Mouse (Mus musculus) stomach, embryonic 15.5 days (tissue): ENCODE results near the gene Inpp4b. TPM values are rescaled to one million over a fixed set of nuclear protein-coding genes. Genes with fewer than 3 reads are reported as not detected.
"Not testable (repeated sequence)": the region's sequence is repeated elsewhere in the genome, so short reads cannot be mapped to it uniquely, and the experiment has no call there.

ENCODE experiments used
- ATAC-seq: fragments of 200-750 bp; cut with Nextera tagmentation; 2 replicates; pipeline ENCODE4 v1.8.0; 2017; ENCODE audit warnings: low read depth, moderate number of reproducible peaks, moderate TSS enrichment; ENCODE audit not compliant: insufficient read depth, low FRiP score
- H3K27ac ChIP-seq: fragments of 300-500 bp; sonication (generic); 2 replicates; pipeline ENCODE4 v1.5.1; 2015; ENCODE audit warnings: mild to moderate bottlenecking, inconsistent platforms
- H3K27me3 ChIP-seq: fragments of 300-500 bp; sonication (generic); replicated peaks from 2 replicates; pipeline ENCODE4 v1.6.1; 2015; ENCODE audit warnings: inconsistent platforms
- H3K36me3 ChIP-seq: fragments of 300-500 bp; sonication (generic); 2 replicates; pipeline ENCODE4 v1.6.1; 2015; ENCODE audit warnings: inconsistent platforms
- H3K4me1 ChIP-seq: fragments of 300-500 bp; sonication (generic); 2 replicates; pipeline ENCODE4 v1.6.1; 2015; ENCODE audit warnings: inconsistent platforms
- H3K4me2 ChIP-seq: fragments of 300-500 bp; sonication (generic); 2 replicates; pipeline ENCODE4 v1.6.1; 2015; ENCODE audit warnings: mild to moderate bottlenecking, inconsistent platforms
- H3K4me3 ChIP-seq: fragments of 300-500 bp; sonication (generic); replicated peaks from 2 replicates; pipeline ENCODE4 v1.5.1; 2015; ENCODE audit warnings: inconsistent platforms
- H3K9ac ChIP-seq: fragments of 300-500 bp; sonication (generic); 2 replicates; pipeline ENCODE4 v1.6.1; 2015; ENCODE audit warnings: inconsistent platforms
- H3K9me3 ChIP-seq: fragments of 300-500 bp; sonication (generic); 2 replicates; pipeline ENCODE4 v1.6.1; 2016; ENCODE audit warnings: inconsistent platforms
- WGBS: fragments of 180-500 bp; shearing (Covaris S2); methylation state at CpG from one replicate; pipeline ENCODE4 v1.1.7; 2015; 5-methylcytosine and 5-hydroxymethylcytosine counted together
- polyA plus RNA-seq: library from polyadenylated mRNA; unstranded; fragments of >200 nt; fragmentation: Nextera tagmentation; extraction: Ambion mirVana; gene quantifications from 2 replicates; pipeline ENCODE4 v1.2.1, GENCODE M21; 2015

The Inpp4b gene
- polyA plus RNA-seq, 1 experiment from 2014 or later, result 6.7 TPM

DNA sequence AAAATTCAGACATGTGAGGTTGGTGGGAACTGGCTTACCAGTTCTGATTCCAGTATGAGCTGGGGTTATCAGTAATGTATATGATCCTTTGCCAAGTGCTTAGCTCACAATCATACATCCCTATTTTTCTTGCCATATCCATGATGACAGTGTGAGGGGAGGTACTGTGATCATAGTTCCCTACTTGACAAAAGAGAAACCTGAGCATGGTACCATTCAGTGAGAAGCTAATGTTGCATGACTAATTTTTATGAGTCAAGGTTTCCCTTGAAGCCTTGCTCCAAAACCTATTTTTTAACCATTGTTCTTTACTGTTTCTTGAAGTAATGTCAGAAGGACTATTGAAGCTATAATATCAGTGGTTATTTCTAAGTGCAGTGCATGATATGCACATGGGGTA lies 458.4 kb downstream of the Inpp4b start:
- Histone ChIP-seq H3K27me3 (no peaks in the 10 kb centered on the region), H3K36me3 (no peaks in the 10 kb centered on the region), H3K27ac (no peak overlapping the region), H3K4me3 (no peak overlapping the region), H3K4me1 (no peaks in the 10 kb centered on the region), H3K4me2 (no peak overlapping the region), H3K9me3 (no peaks in the 10 kb centered on the region), H3K9ac (no peak overlapping the region)
- ATAC-seq, result no peak

GRCm38 (mm10) chr8:81806797-81807196 lies 464.4 kb downstream of the Inpp4b start:
- H3K4me1 ChIP-seq, result no peaks in the 10 kb centered on the region
- no peaks in the 10 kb centered on the region for H3K9me3 ChIP-seq
- H3K36me3 ChIP-seq, result no peaks in the 10 kb centered on the region
- H3K4me2 ChIP-seq, result no peak overlapping the region
- H3K27ac ChIP-seq, result no peak overlapping the region
- H3K9ac ChIP-seq, result no peak overlapping the region
- H3K27me3 ChIP-seq, result no peaks in the 10 kb centered on the region
- peak; percentile 53; the same call in 1 of the 2 replicates for ATAC-seq
- no peak overlapping the region for H3K4me3 ChIP-seq

GRCm38 (mm10) chr8:81807578-81807977 lies 465.2 kb downstream of the Inpp4b start:
- ATAC-seq, result no peak
- Histone ChIP-seq H3K9me3 (no peaks in the 10 kb centered on the region), H3K27ac (no peak overlapping the region), H3K36me3 (no peaks in the 10 kb centered on the region), H3K9ac (no peak overlapping the region), H3K27me3 (no peaks in the 10 kb centered on the region), H3K4me1 (0 out of 2 replicates have a peak, but pooled peaks cover 4% of the 10 kb centered on the region), H3K4me2 (no peak overlapping the region), H3K4me3 (no peak overlapping the region)
- WGBS, result 52% methylated on average over 6 of the region's 6 CpGs

- no peak overlapping the region for H3K4me2 ChIP-seq
- H3K27me3 ChIP-seq, result no peaks in the 10 kb centered on the region
- H3K4me3 ChIP-seq, result no peak overlapping the region
- 0 out of 2 replicates have a peak, but pooled peaks cover 4% of the 10 kb centered on the region for H3K4me1 ChIP-seq
- H3K9ac ChIP-seq, result no peak overlapping the region
- no peak overlapping the region for H3K27ac ChIP-seq
- no peaks in the 10 kb centered on the region for H3K9me3 ChIP-seq
- WGBS, result 79% methylated on average over 1 of the region's 1 CpGs
- no peak for ATAC-seq
- no peaks in the 10 kb centered on the region for H3K36me3 ChIP-seq
Measured at GRCm38 (mm10) chr8:81808406-81808805, 466.1 kb downstream of the Inpp4b start.

DNA sequence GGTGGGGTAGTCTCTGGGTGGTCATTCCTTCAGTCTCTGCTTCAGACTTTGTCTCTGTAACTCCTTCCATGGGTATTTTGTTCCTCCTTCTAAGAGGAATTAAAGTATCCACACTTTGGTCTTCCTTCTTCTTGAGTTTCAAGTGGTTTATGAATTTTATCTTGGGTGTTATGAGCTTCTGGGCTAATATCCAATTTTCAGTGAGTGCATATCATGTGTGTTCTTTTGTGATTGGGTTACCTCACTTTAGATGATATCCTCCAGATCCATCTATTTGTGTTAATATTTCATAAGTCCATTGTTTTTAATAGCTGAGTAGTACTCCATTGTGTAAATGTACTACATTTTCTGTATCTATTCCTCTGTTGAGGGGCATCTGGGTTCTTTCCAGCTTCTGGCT lies 467.1 kb downstream of the Inpp4b start:
- H3K27ac ChIP-seq, H3K4me3 ChIP-seq, H3K27me3 ChIP-seq, H3K4me2 ChIP-seq, H3K4me1 ChIP-seq, H3K9ac ChIP-seq, H3K36me3 ChIP-seq, H3K9me3 ChIP-seq, ATAC-seq: not testable (repeated sequence)

- H3K27me3 ChIP-seq, result no peaks in the 10 kb centered on the region
- ATAC-seq, result no peak
- peak overlapping the region; percentile 67 for H3K27ac ChIP-seq
- no peak overlapping the region for H3K9ac ChIP-seq
- H3K4me3 ChIP-seq, result no peak overlapping the region
- 16% methylated on average over 3 of the region's 3 CpGs for WGBS
- H3K9me3 ChIP-seq, result no peaks in the 10 kb centered on the region
- no peaks in the 10 kb centered on the region for H3K36me3 ChIP-seq
- H3K4me1 ChIP-seq, result 0 out of 2 replicates have a peak, but pooled peaks cover 4% of the 10 kb centered on the region
- no peak overlapping the region for H3K4me2 ChIP-seq
Measured at GRCm38 (mm10) chr8:81812051-81812751, 469.8 kb downstream of the Inpp4b start.

- H3K27me3 ChIP-seq, result no peaks in the 10 kb centered on the region
- H3K36me3 ChIP-seq, result no peaks in the 10 kb centered on the region
- 0 out of 2 replicates have a peak, but pooled peaks cover 4% of the 10 kb centered on the region for H3K4me1 ChIP-seq
- H3K4me3 ChIP-seq, result no peak overlapping the region
- H3K27ac ChIP-seq, result no peak overlapping the region
- no peak for ATAC-seq
- H3K9me3 ChIP-seq, result no peaks in the 10 kb centered on the region
- no peak overlapping the region for H3K9ac ChIP-seq
- 64% methylated on average over 3 of the region's 3 CpGs for WGBS
- H3K4me2 ChIP-seq, result no peak overlapping the region
Measured at GRCm38 (mm10) chr8:81814742-81815141, 472.4 kb downstream of the Inpp4b start.

DNA sequence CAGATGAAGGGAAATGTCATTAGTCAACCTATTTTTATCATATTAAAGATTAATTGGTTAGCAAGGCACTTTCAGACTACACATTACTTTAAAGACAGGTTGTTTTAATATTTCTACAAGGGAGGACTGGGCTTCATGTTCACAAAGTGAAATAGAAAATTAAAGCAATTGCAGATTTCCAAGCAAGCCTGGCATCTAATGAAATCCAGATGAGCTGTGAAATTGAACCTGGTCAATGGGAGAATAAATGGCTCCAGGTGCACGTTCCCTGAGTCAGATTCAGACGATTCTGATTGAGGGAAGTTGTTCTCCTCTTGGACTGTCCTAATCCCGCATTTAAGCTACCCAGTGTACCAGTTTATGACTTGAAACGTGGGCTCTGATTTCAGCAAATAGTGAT lies 473.2 kb downstream of the Inpp4b start:
- no peak for ATAC-seq
- no peaks in the 10 kb centered on the region for H3K27me3 ChIP-seq
- no peak overlapping the region for H3K4me3 ChIP-seq
- no peaks in the 10 kb centered on the region for H3K36me3 ChIP-seq
- WGBS, result 76% methylated on average over 4 of the region's 4 CpGs
- H3K4me1 ChIP-seq, result 0 out of 2 replicates have a peak, but pooled peaks cover 4% of the 10 kb centered on the region
- no peak overlapping the region for H3K27ac ChIP-seq
- no peak overlapping the region for H3K9ac ChIP-seq
- no peak overlapping the region for H3K4me2 ChIP-seq
- H3K9me3 ChIP-seq, result no peaks in the 10 kb centered on the region

- Histone ChIP-seq H3K9me3 (no peaks in the 10 kb centered on the region), H3K4me2 (no peak overlapping the region), H3K27me3 (no peaks in the 10 kb centered on the region), H3K4me1 (no peaks in the 10 kb centered on the region), H3K36me3 (no peaks in the 10 kb centered on the region), H3K9ac (no peak overlapping the region), H3K27ac (no peak overlapping the region), H3K4me3 (no peak overlapping the region)
- no peak for ATAC-seq
- WGBS, result 73% methylated on average over 1 of the region's 1 CpGs
Measured at GRCm38 (mm10) chr8:81823121-81823520, 480.8 kb downstream of the Inpp4b start.

GRCm38 (mm10) chr8:81824975-81825374 lies 482.6 kb downstream of the Inpp4b start:
- no peak overlapping the region for H3K4me2 ChIP-seq
- no peak overlapping the region for H3K9ac ChIP-seq
- ATAC-seq, result no peak
- H3K4me1 ChIP-seq, result no peaks in the 10 kb centered on the region
- 30% methylated on average over 2 of the region's 2 CpGs for WGBS
- H3K27ac ChIP-seq, result no peak overlapping the region
- no peaks in the 10 kb centered on the region for H3K27me3 ChIP-seq
- no peaks in the 10 kb centered on the region for H3K9me3 ChIP-seq
- no peaks in the 10 kb centered on the region for H3K36me3 ChIP-seq
- no peak overlapping the region for H3K4me3 ChIP-seq

DNA sequence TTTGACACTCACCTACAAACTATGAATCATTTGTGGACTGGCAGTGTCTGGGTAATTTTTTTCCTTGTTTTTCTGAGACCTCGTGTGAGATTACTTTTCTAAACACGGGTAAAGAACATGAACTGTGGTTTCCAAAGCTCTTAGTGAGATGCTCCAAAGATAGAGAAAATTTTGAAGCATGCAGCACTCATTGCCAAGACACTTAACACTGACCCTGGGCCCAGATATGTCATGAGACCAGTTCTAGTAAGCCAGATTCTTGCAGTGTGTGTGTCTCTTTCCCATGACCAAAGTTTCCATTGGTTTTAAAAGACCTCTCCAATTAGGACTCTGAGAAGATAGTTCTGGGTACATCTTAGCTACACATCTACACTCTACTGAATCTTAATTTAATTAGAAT lies 484.1 kb downstream of the Inpp4b start:
- H3K4me1 ChIP-seq, result no peaks in the 10 kb centered on the region

DNA sequence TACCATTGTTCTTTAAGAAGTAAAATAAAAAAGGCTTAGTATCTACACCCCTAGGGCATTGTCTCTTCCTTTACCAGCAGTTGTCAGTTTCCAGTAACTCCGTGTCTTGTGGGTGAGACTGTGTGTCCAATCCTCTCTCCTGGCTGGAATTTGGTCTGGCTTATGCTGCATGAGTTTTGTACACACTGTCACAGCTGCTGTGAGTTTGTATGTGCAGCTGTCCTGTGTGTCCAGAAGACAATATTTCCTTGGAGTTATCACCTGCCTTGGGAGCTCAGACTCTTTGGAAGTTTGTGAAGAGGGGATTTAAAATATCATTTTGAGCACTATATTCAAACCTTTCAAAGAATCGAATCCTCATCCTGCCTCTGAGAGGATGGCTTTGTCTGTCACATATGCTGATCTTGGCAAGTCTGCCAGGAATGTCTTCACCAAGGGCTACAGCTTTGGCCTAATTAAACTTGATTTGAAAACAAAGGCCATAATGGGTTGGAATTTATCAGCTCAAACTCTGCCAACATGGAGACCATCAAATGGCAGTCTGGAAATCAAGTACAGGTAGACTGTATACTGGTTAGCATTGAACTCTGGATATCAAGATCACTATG lies 485.1 kb downstream of the Inpp4b start:
- Histone ChIP-seq H3K4me3 (no peak overlapping the region), H3K4me1 (no peaks in the 10 kb centered on the region), H3K9me3 (no peaks in the 10 kb centered on the region), H3K27me3 (no peaks in the 10 kb centered on the region), H3K27ac (no peak overlapping the region), H3K9ac (no peak overlapping the region), H3K36me3 (no peaks in the 10 kb centered on the region), H3K4me2 (no peak overlapping the region)
- no peak for ATAC-seq
- WGBS, result 75% methylated on average over 2 of the region's 2 CpGs

More for the DNA sequence above, 484.1 kb downstream of the Inpp4b start:
- ATAC-seq, result no peak
- Histone ChIP-seq H3K4me3 (no peak overlapping the region), H3K27ac (no peak overlapping the region), H3K9me3 (no peaks in the 10 kb centered on the region), H3K9ac (no peak overlapping the region), H3K4me2 (no peak overlapping the region), H3K36me3 (no peaks in the 10 kb centered on the region), H3K27me3 (no peaks in the 10 kb centered on the region)
- 51% methylated on average over 2 of the region's 2 CpGs for WGBS
